Mouse (Mus musculus) ES-Bruce4 (cell line): ENCODE data around the gene Anxa11. TPM values are rescaled to one million over a fixed set of nuclear protein-coding genes. Genes with fewer than 3 reads are reported as not detected.
A peak's percentile ranks its signal among the peaks of the same experiment; 100 is the strongest.
"Not testable (repeated sequence)": the region's sequence is repeated elsewhere in the genome, so short reads cannot be mapped to it uniquely, and the experiment has no call there.

ENCODE experiments used
- H3K27ac ChIP-seq: 2 replicates; pipeline ENCODE4 v1.5.1; 2012; ENCODE audit warnings: low read length, inconsistent platforms; ENCODE audit not compliant: insufficient read depth
- H3K27me3 ChIP-seq: 2 replicates; pipeline ENCODE4 v1.6.1; 2012; ENCODE audit warnings: mild to moderate bottlenecking, low read length, inconsistent platforms; ENCODE audit not compliant: control insufficient read depth, poor library complexity, insufficient read depth, severe bottlenecking
- H3K36me3 ChIP-seq: 2 replicates; pipeline ENCODE4 v1.6.1; 2012; ENCODE audit warnings: inconsistent platforms, mild to moderate bottlenecking, low read length, moderate library complexity; ENCODE audit not compliant: control insufficient read depth, poor library complexity, insufficient read depth, severe bottlenecking
- H3K4me1 ChIP-seq: one replicate; pipeline ENCODE4 v1.8.1; 2011; ENCODE audit warnings: low read length; ENCODE audit not compliant: control insufficient read depth, insufficient read depth
- H3K4me3 ChIP-seq: 2 replicates; pipeline ENCODE4 v1.5.1; 2011; ENCODE audit warnings: low read depth, mild to moderate bottlenecking, low read length
- H3K9ac ChIP-seq: 2 replicates; pipeline ENCODE4 v1.6.1; 2012; ENCODE audit warnings: low read depth, mild to moderate bottlenecking, inconsistent platforms; ENCODE audit not compliant: poor library complexity, severe bottlenecking
- H3K9me3 ChIP-seq: replicated peaks from 2 replicates; pipeline ENCODE4 v1.6.1; 2012; ENCODE audit warnings: mild to moderate bottlenecking, low read length, inconsistent platforms; ENCODE audit not compliant: control insufficient read depth, poor library complexity, insufficient read depth, severe bottlenecking
- CTCF ChIP-seq: IDR thresholded peaks from one replicate; pipeline ENCODE4 v1.8.1; 2011; ENCODE audit warnings: low read depth, low read length
- EP300 ChIP-seq: IDR thresholded peaks from 2 replicates; pipeline ENCODE4 v1.6.1; 2011; ENCODE audit warnings: low read depth, low read length; ENCODE audit not compliant: insufficient read depth
- POLR2A ChIP-seq: IDR thresholded peaks from one replicate; pipeline ENCODE4 v1.8.1; 2011; ENCODE audit warnings: low read length; ENCODE audit not compliant: insufficient read depth
- polyA plus RNA-seq: library from polyadenylated mRNA; stranded (reverse); fragments of >200 nt; gene quantifications from 2 replicates; pipeline ENCODE4 v1.2.4, GENCODE M21; 2011; ENCODE audit warnings: low read depth; ENCODE audit not compliant: missing spikeins, insufficient read depth, insufficient read length

Anxa11 gene
- polyA plus RNA-seq, 1 experiment: 106 TPM

DNA sequence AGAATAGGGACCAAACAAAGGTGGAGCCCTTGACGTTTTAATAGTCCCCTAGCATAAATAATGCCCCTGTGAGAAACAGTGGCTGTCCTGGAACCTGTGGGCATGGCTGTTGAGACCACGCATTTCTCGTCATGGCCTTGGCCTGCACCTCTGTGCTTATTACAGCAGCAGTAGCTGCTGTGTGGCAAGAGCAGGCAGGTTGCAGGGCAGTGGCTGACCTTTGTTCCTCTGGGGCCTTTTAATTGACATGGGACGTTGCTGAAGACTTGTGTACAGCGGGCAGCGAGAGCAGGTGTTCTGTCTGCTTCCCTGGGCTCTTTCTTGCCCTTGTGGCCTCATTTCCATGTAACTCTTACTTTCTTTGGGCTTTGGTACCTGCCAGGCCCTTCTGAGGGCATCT, 25.9 kb downstream of the Anxa11 start:
- no peak overlapping the region for H3K9ac ChIP-seq
- H3K27ac ChIP-seq: no peak overlapping the region
- no peak overlapping the region for H3K4me3 ChIP-seq
- peaks cover 5% of the 10 kb centered on the region for H3K4me1 ChIP-seq
- no peaks in the 10 kb centered on the region for H3K27me3 ChIP-seq
- H3K9me3 ChIP-seq: no peaks in the 10 kb centered on the region
- TF ChIP-seq CTCF (no peak), EP300 (no peak), POLR2A (no peak)
- H3K36me3 ChIP-seq: peaks cover 3% of the 10 kb centered on the region; the same call in 1 of the 2 replicates

- no peaks in the 10 kb centered on the region for H3K9me3 ChIP-seq
- TF ChIP-seq EP300 (no peak), CTCF (no peak), POLR2A (no peak)
- peak overlapping the region; percentile 36; the same call in 1 of the 2 replicates for H3K27ac ChIP-seq
- H3K4me3 ChIP-seq: no peak overlapping the region
- peaks cover 4% of the 10 kb centered on the region; the same call in 1 of the 2 replicates for H3K36me3 ChIP-seq
- H3K27me3 ChIP-seq: no peaks in the 10 kb centered on the region
- no peak overlapping the region for H3K9ac ChIP-seq
- H3K4me1 ChIP-seq: peaks cover 5% of the 10 kb centered on the region
These were observed 26.8 kb downstream of the Anxa11 start for GRCm38 (mm10) chr14:25868706-25869105.

DNA sequence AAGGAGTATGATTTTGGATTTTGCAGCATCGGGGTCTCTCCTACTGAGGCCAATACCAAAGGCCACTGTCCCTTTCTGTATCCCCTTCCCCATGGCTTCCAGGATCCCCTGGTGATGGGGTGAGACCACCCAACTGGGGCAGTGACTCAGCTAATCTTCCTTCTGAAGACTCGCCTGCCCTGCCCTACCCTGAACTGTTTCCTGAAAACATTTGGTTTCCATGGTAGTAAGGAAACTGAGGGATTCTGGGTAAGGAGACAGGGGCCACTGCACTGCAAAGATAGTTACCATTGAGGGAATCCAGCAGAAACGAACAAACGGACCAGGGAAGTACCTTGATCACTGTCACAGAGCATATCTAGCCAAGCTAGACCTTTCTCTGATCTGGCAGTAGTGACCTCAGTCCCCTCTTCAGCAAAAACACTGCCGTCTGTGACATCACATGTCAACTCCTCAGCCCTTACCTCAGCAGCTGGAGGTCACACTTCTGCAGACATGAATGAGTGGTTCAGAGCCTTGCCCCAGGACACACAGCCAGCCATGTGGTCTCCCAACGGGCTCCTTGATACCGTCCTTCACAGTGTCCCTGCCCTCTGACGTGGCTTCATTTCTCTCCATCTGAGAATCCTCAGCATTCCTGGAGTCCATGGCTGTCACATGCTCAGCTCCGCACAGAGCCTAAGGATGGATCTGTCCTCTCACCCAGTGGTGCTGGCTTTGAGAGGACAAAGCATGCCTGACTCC, 27.4 kb downstream of the Anxa11 start:
- Histone ChIP-seq H3K27ac (peak overlapping the region; percentile 36; the same call in 1 of the 2 replicates), H3K27me3 (no peaks in the 10 kb centered on the region), H3K9me3 (no peaks in the 10 kb centered on the region), H3K9ac (no peak overlapping the region), H3K4me3 (no peak overlapping the region), H3K36me3 (peaks cover 6% of the 10 kb centered on the region), H3K4me1 (peaks cover 3% of the 10 kb centered on the region)
- TF ChIP-seq EP300: no peak
- no peak for TF ChIP-seq POLR2A
- no peak for TF ChIP-seq CTCF

DNA sequence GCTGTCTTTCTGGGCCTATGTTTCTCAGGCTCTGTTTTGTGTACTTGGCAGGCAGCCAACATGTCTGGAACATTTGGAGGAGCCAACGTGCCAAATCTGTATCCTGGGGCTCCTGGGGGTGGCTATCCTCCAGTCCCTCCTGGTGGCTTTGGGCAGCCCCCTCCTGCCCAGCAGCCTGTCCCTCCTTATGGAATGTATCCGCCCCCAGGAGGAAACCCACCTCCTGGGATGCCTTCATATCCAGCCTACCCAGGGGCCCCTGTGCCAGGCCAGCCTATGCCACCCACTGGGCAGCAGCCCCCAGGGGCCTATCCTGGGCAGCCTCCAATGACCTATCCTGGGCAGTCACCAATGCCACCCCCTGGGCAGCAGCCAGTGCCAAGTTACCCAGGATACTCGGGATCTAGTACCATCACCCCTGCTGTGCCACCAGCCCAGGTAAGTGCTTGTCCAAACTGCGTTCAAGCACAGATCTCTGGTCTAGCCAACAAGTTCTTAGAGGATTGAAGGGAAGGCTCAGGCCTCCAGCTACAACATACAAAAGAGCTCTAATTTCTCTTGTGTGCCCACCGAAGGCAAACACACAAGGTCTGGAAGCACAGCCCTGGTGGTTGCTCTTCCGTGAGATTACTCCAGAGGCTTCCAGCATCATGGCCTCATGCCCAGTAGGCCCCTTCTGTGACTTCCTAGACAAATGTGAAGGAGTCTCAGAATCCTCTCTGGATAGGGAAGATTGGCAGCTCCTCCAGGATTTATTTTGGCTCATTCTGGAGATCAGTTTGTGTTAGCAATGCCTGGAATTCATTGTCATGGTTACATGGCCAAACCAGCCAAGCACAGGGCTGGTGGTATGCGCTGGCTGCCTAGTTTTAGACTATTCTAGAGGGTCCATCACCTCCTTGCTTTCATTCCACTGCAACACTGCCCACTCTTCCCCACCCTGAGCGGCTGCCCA, 30.8 kb downstream of the Anxa11 start:
- Histone ChIP-seq H3K27ac (no peak overlapping the region), H3K9ac (no peak overlapping the region), H3K4me1 (peaks cover 3% of the 10 kb centered on the region), H3K9me3 (no peaks in the 10 kb centered on the region), H3K27me3 (no peaks in the 10 kb centered on the region), H3K4me3 (no peak overlapping the region), H3K36me3 (peaks cover 10% of the 10 kb centered on the region)
- TF ChIP-seq CTCF (no peak), EP300 (no peak), POLR2A (no peak)

DNA sequence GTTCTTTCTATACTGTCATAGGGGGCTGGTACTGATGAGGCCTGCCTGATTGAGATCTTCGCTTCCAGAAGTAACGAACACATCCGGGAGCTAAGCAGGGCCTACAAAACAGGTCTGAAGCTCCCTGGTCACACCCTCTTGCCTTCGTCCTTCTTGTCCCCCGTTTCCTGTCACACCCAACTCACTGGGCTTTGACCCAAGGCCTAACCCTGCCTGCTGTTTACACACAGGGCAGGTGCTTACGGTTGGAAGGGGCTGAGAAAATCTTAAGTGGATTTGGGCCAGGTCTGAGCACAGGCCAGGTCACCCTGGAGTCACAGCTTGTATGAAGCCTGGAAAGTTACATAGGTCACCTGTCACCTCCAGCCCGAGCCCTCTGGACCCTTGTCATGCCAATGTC, 34.7 kb downstream of the Anxa11 start:
- H3K4me1 ChIP-seq, H3K27me3 ChIP-seq, H3K4me3 ChIP-seq, H3K9me3 ChIP-seq, H3K9ac ChIP-seq, H3K27ac ChIP-seq: not testable (repeated sequence)
- H3K36me3 ChIP-seq: peaks cover 10% of the 10 kb centered on the region

- not testable (repeated sequence) for H3K9me3 ChIP-seq, H3K36me3 ChIP-seq, H3K27me3 ChIP-seq, H3K27ac ChIP-seq, H3K9ac ChIP-seq, H3K4me1 ChIP-seq, H3K4me3 ChIP-seq
These were observed 39.8 kb downstream of the Anxa11 start for GRCm38 (mm10) chr14:25881769-25882168.

DNA sequence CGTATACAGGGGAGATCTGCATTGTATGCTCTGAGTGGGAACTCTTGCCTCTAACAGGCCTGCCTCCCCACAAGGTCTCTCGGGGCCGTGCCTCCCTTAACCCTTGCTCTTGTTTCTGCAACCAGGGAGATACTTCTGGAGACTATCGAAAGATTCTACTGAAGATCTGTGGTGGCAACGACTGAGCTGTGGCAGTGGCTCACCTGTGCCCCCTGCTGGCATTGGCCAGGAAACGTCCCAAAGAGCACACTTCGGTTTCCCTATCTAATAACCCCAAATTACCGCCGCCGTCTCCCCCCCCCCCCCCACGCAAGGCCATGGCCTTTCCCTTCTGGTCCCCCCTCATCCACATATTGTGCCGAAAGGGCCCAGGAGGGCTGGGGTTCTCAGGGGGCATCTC, 43.9 kb downstream of the Anxa11 start:
- H3K36me3 ChIP-seq, H3K9me3 ChIP-seq, H3K9ac ChIP-seq, H3K4me3 ChIP-seq, H3K27me3 ChIP-seq, H3K27ac ChIP-seq, H3K4me1 ChIP-seq: not testable (repeated sequence)

DNA sequence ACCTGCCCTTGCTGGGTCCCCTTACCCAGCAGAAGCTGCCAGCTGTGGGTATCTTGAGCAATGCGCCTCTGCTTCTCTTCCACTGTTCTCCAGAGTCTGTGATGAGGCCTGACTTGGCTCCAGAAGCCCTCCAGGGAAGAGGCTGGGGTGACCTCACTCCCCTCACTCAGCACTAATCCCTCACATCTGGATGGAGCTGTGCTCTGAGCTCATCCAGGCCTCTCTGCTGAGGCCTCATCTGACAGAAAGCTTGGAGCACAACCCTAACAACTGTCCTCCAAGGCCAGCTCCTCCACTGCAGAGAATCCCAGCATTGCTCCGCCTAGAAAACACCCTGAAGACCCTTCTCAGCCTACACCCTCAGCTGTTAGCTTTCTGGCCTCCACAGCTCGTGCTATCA, 52.6 kb downstream of the Anxa11 start:
- not testable (repeated sequence) for H3K4me1 ChIP-seq, H3K27ac ChIP-seq, H3K36me3 ChIP-seq, H3K27me3 ChIP-seq, H3K4me3 ChIP-seq, H3K9ac ChIP-seq, H3K9me3 ChIP-seq

DNA sequence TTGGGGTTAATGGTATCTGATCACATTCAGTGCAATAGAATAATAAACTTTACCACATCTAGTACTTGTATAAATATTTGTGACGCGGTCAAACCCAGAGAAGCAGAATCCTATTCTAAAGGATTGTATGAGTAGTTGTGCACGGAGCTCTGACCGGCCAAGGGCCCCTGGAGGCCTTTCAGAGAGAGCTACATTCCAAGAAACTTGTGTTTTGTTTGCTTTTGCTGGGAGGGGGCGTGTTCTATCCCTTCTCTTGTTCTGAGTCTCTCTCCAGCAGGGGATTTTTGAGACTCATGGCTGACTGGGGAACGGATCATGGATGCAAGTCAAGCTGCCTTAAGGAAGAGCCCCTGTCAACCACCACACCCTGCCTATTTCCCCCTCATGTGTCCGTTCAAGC, 53.7 kb downstream of the Anxa11 start:
- H3K27ac ChIP-seq, H3K36me3 ChIP-seq, H3K27me3 ChIP-seq, H3K4me1 ChIP-seq, H3K9ac ChIP-seq, H3K9me3 ChIP-seq, H3K4me3 ChIP-seq: not testable (repeated sequence)
